Mouse (Mus musculus) intestine, embryonic 15.5 days (tissue): ENCODE measurements around the gene Ankrd33. TPM values are rescaled to one million over a fixed set of nuclear protein-coding genes. Genes with fewer than 3 reads are reported as not detected.

Experiments used
- ATAC-seq: fragments of 200-750 bp; cut with Nextera tagmentation; 2 replicates; pipeline ENCODE4 v1.8.0; 2017; ENCODE audit warnings: moderate TSS enrichment, moderate library complexity
- H3K27ac ChIP-seq: fragments of 300-500 bp; sonication (generic); 2 replicates; pipeline ENCODE4 v1.5.1; 2015; ENCODE audit warnings: mild to moderate bottlenecking, inconsistent platforms
- H3K27me3 ChIP-seq: fragments of 300-500 bp; sonication (generic); replicated peaks from 2 replicates; pipeline ENCODE4 v1.6.1; 2015; ENCODE audit warnings: inconsistent platforms
- H3K36me3 ChIP-seq: fragments of 300-500 bp; sonication (generic); 2 replicates; pipeline ENCODE4 v1.6.1; 2015; ENCODE audit warnings: inconsistent platforms
- H3K4me1 ChIP-seq: fragments of 300-500 bp; sonication (generic); replicated peaks from 2 replicates; pipeline ENCODE4 v1.6.1; 2015; ENCODE audit warnings: inconsistent platforms
- H3K4me2 ChIP-seq: fragments of 300-500 bp; sonication (generic); replicated peaks from 2 replicates; pipeline ENCODE4 v1.6.1; 2015; ENCODE audit warnings: mild to moderate bottlenecking, inconsistent platforms
- H3K4me3 ChIP-seq: fragments of 300-500 bp; sonication (generic); replicated peaks from 2 replicates; pipeline ENCODE4 v1.5.1; 2015; ENCODE audit warnings: inconsistent platforms
- H3K9ac ChIP-seq: fragments of 300-500 bp; sonication (generic); 2 replicates; pipeline ENCODE4 v1.6.1; 2015; ENCODE audit warnings: inconsistent platforms
- H3K9me3 ChIP-seq: fragments of 300-500 bp; sonication (generic); 2 replicates; pipeline ENCODE4 v1.6.1; 2016; ENCODE audit warnings: inconsistent platforms
- WGBS: fragments of 180-500 bp; shearing (Covaris S2); methylation state at CpG from one replicate; pipeline ENCODE4 v1.1.7; 2015; 5-methylcytosine and 5-hydroxymethylcytosine counted together
- polyA plus RNA-seq: library from polyadenylated mRNA; unstranded; fragments of >200 nt; fragmentation: Nextera tagmentation; extraction: Ambion mirVana; gene quantifications from 2 replicates; pipeline ENCODE4 v1.2.1, GENCODE M21; 2015

Ankrd33 gene
- polyA plus RNA-seq, 1 experiment from 2014 or later, result not detected

- WGBS, result 43% methylated on average over 7 of the region's 7 CpGs
These were observed 45.0 kb downstream of the Ankrd33 start for GRCm38 (mm10) chr15:101160591-101160990.

GRCm38 (mm10) chr15:101161534-101161933 lies 46.0 kb downstream of the Ankrd33 start:
- no peaks in the 10 kb centered on the region for H3K36me3 ChIP-seq
- peak; percentile 65 for ATAC-seq

More at GRCm38 (mm10) chr15:101160591-101160990, 45.0 kb downstream of the Ankrd33 start:
- Histone ChIP-seq H3K4me3 (no peak overlapping the region), H3K4me1 (peaks cover 41% of the 10 kb centered on the region), H3K36me3 (no peaks in the 10 kb centered on the region), H3K9ac (no peak overlapping the region), H3K27me3 (no peaks in the 10 kb centered on the region), H3K27ac (no peak overlapping the region), H3K9me3 (no peaks in the 10 kb centered on the region), H3K4me2 (no peak overlapping the region)
- no peak for ATAC-seq

GRCm38 (mm10) chr15:101163056-101163458 lies 47.5 kb downstream of the Ankrd33 start:
- Histone ChIP-seq H3K4me1 (peaks cover 53% of the 10 kb centered on the region), H3K27ac (peak overlapping the region; percentile 92), H3K27me3 (no peaks in the 10 kb centered on the region), H3K4me3 (no peak overlapping the region), H3K36me3 (no peaks in the 10 kb centered on the region), H3K9me3 (no peaks in the 10 kb centered on the region), H3K4me2 (peak overlapping the region; percentile 43), H3K9ac (peak overlapping the region; percentile 21; the same call in 1 of the 2 replicates)
- peak; percentile 34 for ATAC-seq
- WGBS, result 17% methylated on average over 15 of the region's 15 CpGs

More at GRCm38 (mm10) chr15:101161534-101161933, 46.0 kb downstream of the Ankrd33 start:
- no peak overlapping the region for H3K4me3 ChIP-seq
- no peak overlapping the region for H3K9ac ChIP-seq
- H3K4me2 ChIP-seq, result no peak overlapping the region
- H3K27ac ChIP-seq, result peak overlapping the region; percentile 23; the same call in 1 of the 2 replicates
- H3K9me3 ChIP-seq, result no peaks in the 10 kb centered on the region
- no peaks in the 10 kb centered on the region for H3K27me3 ChIP-seq
- H3K4me1 ChIP-seq, result peaks cover 46% of the 10 kb centered on the region
- WGBS, result 68% methylated on average over 7 of the region's 7 CpGs

GRCm38 (mm10) chr15:101163854-101164253 lies 48.3 kb downstream of the Ankrd33 start:
- Histone ChIP-seq H3K27me3 (no peaks in the 10 kb centered on the region), H3K4me2 (peak overlapping the region; percentile 43; the same call in 1 of the 2 replicates), H3K36me3 (no peaks in the 10 kb centered on the region), H3K4me1 (peaks cover 53% of the 10 kb centered on the region), H3K4me3 (no peak overlapping the region), H3K9ac (no peak overlapping the region), H3K27ac (peak overlapping the region; percentile 92), H3K9me3 (no peaks in the 10 kb centered on the region)
- peak; percentile 6; the same call in 1 of the 2 replicates for ATAC-seq
- WGBS, result 57% methylated on average over 5 of the region's 5 CpGs

GRCm38 (mm10) chr15:101164291-101164690 lies 48.7 kb downstream of the Ankrd33 start:
- Histone ChIP-seq H3K36me3 (no peaks in the 10 kb centered on the region), H3K27me3 (no peaks in the 10 kb centered on the region), H3K4me3 (no peak overlapping the region), H3K4me2 (peak overlapping the region; percentile 43; the same call in 1 of the 2 replicates), H3K4me1 (peaks cover 53% of the 10 kb centered on the region), H3K9ac (no peak overlapping the region), H3K9me3 (no peaks in the 10 kb centered on the region), H3K27ac (peak overlapping the region; percentile 92)
- ATAC-seq, result peak; percentile 88
- 52% methylated on average over 5 of the region's 5 CpGs for WGBS

- Histone ChIP-seq H3K27ac (0 out of 2 replicates have a peak overlapping the region, but pooled peaks have one; percentile 25), H3K4me2 (no peak overlapping the region), H3K4me1 (peaks cover 47% of the 10 kb centered on the region), H3K9ac (no peak overlapping the region), H3K9me3 (no peaks in the 10 kb centered on the region), H3K27me3 (no peaks in the 10 kb centered on the region), H3K4me3 (no peak overlapping the region), H3K36me3 (no peaks in the 10 kb centered on the region)
- ATAC-seq, result no peak
- 51% methylated on average over 16 of the region's 16 CpGs for WGBS
These were observed 50.3 kb downstream of the Ankrd33 start for GRCm38 (mm10) chr15:101165658-101166437.

- WGBS, result 45% methylated on average over 11 of the region's 11 CpGs
- ATAC-seq, result no peak
- Histone ChIP-seq H3K4me2 (peak overlapping the region; percentile 16; the same call in 1 of the 2 replicates), H3K9ac (no peak overlapping the region), H3K4me1 (peaks cover 31% of the 10 kb centered on the region), H3K36me3 (no peaks in the 10 kb centered on the region), H3K27me3 (no peaks in the 10 kb centered on the region), H3K4me3 (no peak overlapping the region), H3K9me3 (no peaks in the 10 kb centered on the region), H3K27ac (peak overlapping the region; percentile 4)
These were observed 52.0 kb downstream of the Ankrd33 start for GRCm38 (mm10) chr15:101167553-101167952.

Other genes starting within 250 kb of the Ankrd33 start
- 2.1 and 2.6 TPM in 2 replicates for gene Scn8a, start 245.9 kb upstream of the Ankrd33 start, polyA plus RNA-seq
- not detected in 2 replicates for gene Gm47841, start 68.4 kb upstream of the Ankrd33 start, polyA plus RNA-seq
- 0.18 and 0.19 TPM in 2 replicates for gene Fignl2, start 37.2 kb upstream of the Ankrd33 start, polyA plus RNA-seq
- gene Acvrl1, start 12.8 kb downstream of the Ankrd33 start, polyA plus RNA-seq, result 27.3 and 27.6 TPM in 2 replicates
- gene Acvr1b, start 58.3 kb downstream of the Ankrd33 start, polyA plus RNA-seq, result 9.1 and 9.3 TPM in 2 replicates
- gene Grasp, start 108.4 kb downstream of the Ankrd33 start, polyA plus RNA-seq, result 3.9 and 4.8 TPM in 2 replicates
- 7.9 and 8.9 TPM in 2 replicates for gene Nr4a1, start 138.5 kb downstream of the Ankrd33 start, polyA plus RNA-seq
- 61.1 and 62.0 TPM in 2 replicates for gene Atg101, start 168.5 kb downstream of the Ankrd33 start, polyA plus RNA-seq
- gene 6030408B16Rik, start 177.5 kb downstream of the Ankrd33 start, polyA plus RNA-seq, result 4.1 TPM in 2 replicates